Mouse (Mus musculus) lung, adult 2 months (tissue): Measurements from ENCODE around the gene Cyp2b10. TPM values are rescaled to one million over a fixed set of nuclear protein-coding genes. Genes with fewer than 3 reads are reported as not detected.
"Not testable (repeated sequence)": the region's sequence is repeated elsewhere in the genome, so short reads cannot be mapped to it uniquely, and the experiment has no call there.

ENCODE experiments used
- DNase-seq: peaks from one replicate; pipeline ENCODE4 v3.0.0; 2022
- H3K4me1 ChIP-seq: fragments of 200-500 bp; 2 replicates; pipeline ENCODE4 v1.6.1; 2011; ENCODE audit warnings: low read length; ENCODE audit not compliant: control insufficient read depth, insufficient read depth
- H3K4me3 ChIP-seq: fragments of 200-500 bp; replicated peaks from 2 replicates; pipeline ENCODE3; 2011; ENCODE audit warnings: low read depth, mild to moderate bottlenecking, control low read depth, low read length; ENCODE audit errors: extremely low read depth
- CTCF ChIP-seq: fragments of 200-500 bp; IDR thresholded peaks from 2 replicates; pipeline ENCODE4 v1.5.1; 2011; ENCODE audit warnings: mild to moderate bottlenecking, low read length, control low read depth; ENCODE audit not compliant: insufficient read depth
- POLR2A ChIP-seq: fragments of 200-500 bp; IDR thresholded peaks from 2 replicates; pipeline ENCODE4 v1.6.1; 2011; ENCODE audit warnings: low read depth, mild to moderate bottlenecking, control low read depth, low read length, borderline replicate concordance; ENCODE audit errors: extremely low read depth
- WGBS: fragments of 180-500 bp; shearing (Covaris S2); methylation state at CpG from one replicate; pipeline ENCODE4 v1.1.7; 2018; 5-methylcytosine and 5-hydroxymethylcytosine counted together
- polyA plus RNA-seq: library from polyadenylated mRNA; depleted of rRNA; stranded (reverse); fragments of >200 nt; gene quantifications from 2 replicates; pipeline ENCODE4 v1.2.3, GENCODE M21; 2012

Cyp2b10 gene
- polyA plus RNA-seq, 1 experiment, result 161 TPM

DNA sequence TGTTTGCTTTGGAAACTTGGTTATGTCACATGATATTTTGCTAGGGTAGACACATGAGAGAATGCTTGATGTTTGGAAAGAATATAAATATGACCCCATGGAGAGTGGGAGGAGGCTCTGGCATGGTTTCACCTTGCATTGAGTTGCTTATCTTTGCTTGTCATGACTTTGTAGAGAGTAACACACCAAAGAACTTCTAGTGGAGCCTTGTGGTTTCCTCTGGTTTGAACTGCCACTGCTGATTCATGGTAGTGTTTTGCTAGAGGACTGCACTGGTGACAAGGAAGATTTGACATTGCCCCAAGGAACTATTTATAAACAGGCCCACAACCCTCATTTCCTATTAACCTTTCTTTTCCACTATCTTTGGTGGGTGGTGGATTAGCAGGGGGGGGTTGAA lies 24.8 kb upstream of the Cyp2b10 start:
- Histone ChIP-seq H3K4me3 (no peak overlapping the region), H3K4me1 (no peaks in the 10 kb centered on the region)
- no peak for DNase-seq
- TF ChIP-seq POLR2A, result no peak
- TF ChIP-seq CTCF, result no peak

DNA sequence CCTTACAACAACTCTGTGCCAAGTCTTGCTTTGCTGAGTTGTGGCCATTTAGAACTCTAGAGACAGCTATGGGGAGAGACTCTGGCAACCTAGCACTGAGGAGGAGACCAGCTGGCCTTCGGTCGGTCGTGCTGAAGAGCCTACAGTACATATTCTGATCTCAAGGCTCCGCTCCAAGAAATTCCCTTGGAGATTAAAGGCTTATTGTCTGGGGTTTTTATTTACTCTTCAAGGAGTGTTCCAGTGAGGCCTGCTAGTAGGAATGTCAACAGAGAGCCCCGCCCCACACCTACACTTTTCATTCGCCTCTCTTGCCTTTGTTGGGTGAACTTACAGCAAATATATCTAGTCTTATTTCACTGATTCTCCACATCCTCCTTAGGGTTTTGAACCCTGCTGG lies 18.7 kb upstream of the Cyp2b10 start:
- DNase-seq, result no peak
- no peak overlapping the region for H3K4me3 ChIP-seq
- TF ChIP-seq POLR2A (no peak), CTCF (no peak)
- WGBS, result 46% methylated on average over 6 of the region's 6 CpGs
- no peaks in the 10 kb centered on the region for H3K4me1 ChIP-seq

DNA sequence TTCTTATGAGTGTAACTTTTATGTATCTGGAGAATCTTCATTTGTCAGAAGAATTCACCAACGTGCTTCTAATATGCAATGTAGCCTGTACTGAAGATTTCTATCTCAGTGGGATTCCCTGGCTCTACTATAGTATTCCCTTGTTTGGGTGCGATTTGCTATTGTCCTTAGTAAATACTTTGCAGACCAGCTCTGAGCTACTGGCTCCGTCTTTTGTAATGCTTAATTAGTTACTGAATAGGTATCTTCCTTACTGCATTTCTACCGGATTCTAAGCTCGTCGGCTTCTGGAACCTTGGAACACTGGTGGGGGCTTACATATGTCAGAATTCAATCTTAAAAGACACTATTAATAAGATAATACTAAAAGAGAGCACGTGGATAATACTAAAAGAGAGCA lies 16.7 kb upstream of the Cyp2b10 start:
- not testable (repeated sequence) for H3K4me1 ChIP-seq, H3K4me3 ChIP-seq, DNase-seq
- WGBS, result 25% methylated on average over 7 of the region's 7 CpGs

DNA sequence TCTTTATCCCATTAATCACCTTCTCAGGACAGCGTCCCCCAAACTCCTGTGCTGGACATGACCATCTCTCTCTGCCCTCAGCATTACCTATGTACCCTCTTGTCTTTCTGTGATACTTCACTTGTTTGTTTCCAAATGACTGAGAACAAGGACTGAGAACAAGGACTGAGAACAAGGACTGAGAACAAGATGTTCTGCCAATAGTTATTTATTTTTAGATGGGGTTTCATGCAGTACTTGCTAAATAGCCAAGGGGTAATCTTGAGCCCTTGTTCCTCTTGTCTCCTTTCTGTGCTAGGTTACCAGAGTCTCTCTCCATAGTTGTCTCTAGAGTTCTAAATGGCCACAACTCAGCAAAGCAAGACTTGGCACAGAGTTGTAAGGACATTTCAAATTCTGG lies 13.1 kb upstream of the Cyp2b10 start:
- Histone ChIP-seq H3K4me1 (no peaks in the 10 kb centered on the region), H3K4me3 (no peak overlapping the region)
- 57% methylated on average over 1 of the region's 1 CpGs for WGBS
- no peak for TF ChIP-seq POLR2A
- no peak for TF ChIP-seq CTCF
- DNase-seq, result no peak

DNA sequence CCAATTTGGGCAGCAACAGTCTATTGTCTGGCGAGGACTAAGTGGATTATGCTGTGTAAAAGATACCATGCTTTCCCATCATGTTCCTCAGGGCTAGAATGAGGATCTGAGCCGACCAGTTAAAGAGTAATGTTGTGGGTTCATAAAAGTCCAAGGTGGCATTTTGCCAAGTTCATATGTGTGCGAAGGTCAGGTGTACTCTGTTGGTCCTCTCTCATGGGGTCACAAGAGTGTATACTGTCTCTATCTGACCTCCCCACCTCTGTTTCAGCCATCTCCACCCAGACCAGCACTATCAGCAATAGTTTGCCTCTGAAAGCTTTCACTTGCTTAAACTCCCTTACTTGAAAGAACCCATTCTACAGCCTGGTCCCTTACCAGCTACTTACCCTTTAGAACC lies 9.7 kb upstream of the Cyp2b10 start:
- Histone ChIP-seq H3K4me3 (no peak overlapping the region), H3K4me1 (no peaks in the 10 kb centered on the region)
- WGBS, result 73% methylated on average over 3 of the region's 3 CpGs
- TF ChIP-seq CTCF, result no peak
- no peak for TF ChIP-seq POLR2A
- DNase-seq, result no peak

DNA sequence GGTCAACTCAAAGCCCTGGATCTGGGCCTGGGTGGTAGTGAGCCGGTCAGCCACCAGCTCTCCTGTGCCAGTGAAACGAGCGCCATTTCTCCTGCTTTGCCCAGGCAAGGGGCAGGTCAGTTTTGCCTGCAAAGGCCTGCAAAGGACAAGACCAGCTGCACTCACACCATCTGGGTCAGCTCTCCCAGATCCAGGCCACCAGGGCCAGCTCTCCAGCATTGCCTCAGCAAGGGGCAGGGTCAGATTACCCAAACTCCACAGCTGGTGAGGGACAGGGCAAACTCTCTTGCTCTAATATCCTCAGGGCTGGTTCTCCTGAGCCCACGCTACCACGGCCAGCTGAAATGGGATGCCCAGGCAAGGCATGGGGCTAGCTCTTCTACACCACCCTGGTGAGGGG lies 4.3 kb upstream of the Cyp2b10 start:
- WGBS, result 78% methylated on average over 5 of the region's 5 CpGs
- Histone ChIP-seq H3K4me1 (no peaks in the 10 kb centered on the region), H3K4me3 (no peak overlapping the region)
- no peak for DNase-seq
- TF ChIP-seq CTCF (no peak), POLR2A (no peak)

DNA sequence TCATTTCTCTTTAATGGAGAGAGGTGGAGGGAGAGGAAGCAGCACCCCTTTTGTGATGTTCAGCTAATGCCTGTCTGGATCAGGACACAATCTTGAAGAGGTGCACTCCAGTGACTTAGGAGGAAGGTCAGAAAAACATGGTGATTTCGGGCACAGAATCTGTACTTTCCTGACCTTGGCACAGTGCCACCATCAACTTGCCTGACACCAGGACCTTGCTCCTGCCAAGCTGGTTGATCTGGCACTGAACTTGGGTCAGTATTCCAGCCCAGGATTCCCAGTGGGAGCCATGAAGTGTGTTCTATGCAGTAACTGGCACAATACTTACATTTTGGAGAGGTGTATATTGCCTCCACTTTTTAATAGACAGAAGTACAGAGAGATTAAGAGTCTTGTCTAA lies 2.3 kb upstream of the Cyp2b10 start:
- Histone ChIP-seq H3K4me3 (no peak overlapping the region), H3K4me1 (no peaks in the 10 kb centered on the region)
- 59% methylated on average over 1 of the region's 1 CpGs for WGBS
- no peak for DNase-seq
- TF ChIP-seq POLR2A, result no peak
- no peak for TF ChIP-seq CTCF

DNA sequence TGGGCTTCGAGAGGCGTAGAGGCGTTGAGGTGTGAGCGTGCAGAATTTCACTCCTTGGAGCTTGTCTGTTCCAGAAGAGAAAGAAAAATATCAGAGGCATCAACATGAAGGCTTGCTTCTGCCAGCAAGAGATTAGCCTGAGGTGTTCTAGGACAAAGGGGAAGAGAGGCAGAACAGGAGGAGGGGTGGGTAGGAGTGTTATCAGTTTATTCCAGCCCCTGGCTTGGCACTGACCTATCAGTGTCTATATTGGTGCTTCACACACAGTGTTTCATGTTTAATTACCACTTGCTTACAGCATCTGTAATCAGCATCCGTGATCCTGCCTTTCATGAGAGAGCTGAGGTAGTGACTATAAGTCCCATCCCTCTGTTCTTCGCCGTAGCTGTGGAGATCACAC lies 644 bp downstream of the Cyp2b10 start:
- DNase-seq, result no peak
- TF ChIP-seq POLR2A (no peak), CTCF (no peak)
- H3K4me3 ChIP-seq, result peak overlapping the region; percentile 62
- WGBS, result 76% methylated on average over 7 of the region's 7 CpGs
- 0 out of 2 replicates have a peak, but pooled peaks cover under 1% of the 10 kb centered on the region for H3K4me1 ChIP-seq

DNA sequence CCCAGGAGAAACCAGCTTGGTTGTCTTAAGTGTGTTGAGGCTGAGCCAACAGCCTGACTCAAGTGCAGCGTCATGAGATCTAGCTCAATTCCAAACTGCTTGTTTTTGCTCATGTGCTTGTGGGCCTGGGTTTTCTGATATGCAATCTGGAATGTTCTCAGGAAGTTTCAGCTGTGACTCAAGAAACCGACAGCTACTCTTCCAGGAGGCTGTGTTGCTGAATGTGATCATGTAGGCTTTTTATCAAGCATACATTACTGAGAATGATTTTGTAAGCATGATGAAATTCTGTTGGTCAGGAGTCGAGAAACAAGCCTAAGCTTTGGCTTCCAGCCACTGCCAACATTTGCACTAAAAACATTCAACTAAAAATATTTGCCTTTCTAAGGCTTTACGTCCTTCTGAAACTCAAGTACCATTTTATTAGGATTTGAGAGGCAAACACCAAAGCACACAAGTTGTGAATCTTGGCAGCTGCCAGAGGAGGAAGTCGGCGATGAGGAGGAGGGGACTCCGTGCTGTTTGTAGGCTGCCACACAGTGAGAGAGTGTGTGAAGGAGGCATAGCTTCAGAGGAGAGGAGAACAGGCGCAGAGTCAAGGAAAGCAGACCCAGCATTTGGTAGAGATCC lies 4.8 kb downstream of the Cyp2b10 start:
- Histone ChIP-seq H3K4me3 (no peak overlapping the region), H3K4me1 (peaks cover 6% of the 10 kb centered on the region; the same call in 1 of the 2 replicates)
- peak; percentile 58 for DNase-seq
- 21% methylated on average over 8 of the region's 8 CpGs for WGBS
- no peak for TF ChIP-seq CTCF
- TF ChIP-seq POLR2A, result peak; percentile 56; the same call in 1 of the 2 replicates

DNA sequence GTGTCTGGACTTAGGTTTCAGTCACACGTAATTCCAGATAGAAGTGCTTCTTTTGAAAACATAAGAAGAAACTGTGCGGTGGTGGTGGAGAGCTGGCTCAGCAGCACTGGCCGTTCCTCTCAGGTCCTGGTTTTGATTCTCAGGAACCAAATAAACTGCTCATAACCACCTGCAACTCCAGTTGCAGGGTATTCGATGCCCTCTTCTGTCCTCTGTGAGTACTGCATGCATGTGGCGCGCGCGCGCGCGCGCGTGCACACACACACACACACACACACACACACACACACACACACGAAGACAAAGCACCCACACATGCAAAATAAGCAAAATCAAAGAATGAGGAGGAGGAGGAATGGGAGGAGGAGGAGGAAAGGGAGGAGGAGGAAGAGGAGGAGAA lies 5.7 kb downstream of the Cyp2b10 start:
- 48% methylated on average over 14 of the region's 14 CpGs for WGBS
- H3K4me3 ChIP-seq, result no peak overlapping the region
- no peak for DNase-seq
- TF ChIP-seq CTCF (peak; percentile 24; the same call in 1 of the 2 replicates), POLR2A (no peak)
- peaks cover 6% of the 10 kb centered on the region; the same call in 1 of the 2 replicates for H3K4me1 ChIP-seq
